Mouse (Mus musculus): ENCODE measurements around the gene Aox2. TPM values are rescaled to one million over a fixed set of nuclear protein-coding genes. Genes with fewer than 3 reads are reported as not detected.
A peak's percentile ranks its signal among the peaks of the same experiment; 100 is the strongest.

The Aox2 gene
- polyA plus RNA-seq, 1 experiment from 2014 or later = not detected

- H3K4me1 ChIP-seq = peaks cover 24% of the 10 kb centered on the region
- H3K27me3 ChIP-seq (replicated peaks) = peaks cover 13% of the 10 kb centered on the region; the same call in 1 of the 2 replicates
- peak overlapping the region; percentile 49 for H3K4me2 ChIP-seq
- H3K4me3 ChIP-seq = peak overlapping the region; percentile 29
- H3K9ac ChIP-seq = peak overlapping the region; percentile 12; the same call in 1 of the 2 replicates
- H3K9me3 ChIP-seq = no peaks in the 10 kb centered on the region
- WGBS = 36% methylated on average over 16 of the region's 16 CpGs
- no peaks in the 10 kb centered on the region for H3K36me3 ChIP-seq
- no peak overlapping the region for H3K27ac ChIP-seq (replicated peaks)
- no peak for ATAC-seq (ENCODE audit: extremely low read depth, insufficient number of reproducible peaks, low FRiP score, low TSS enrichment)
These were observed 11.8 kb downstream of the Aox2 start for GRCm38 (mm10) chr1:58289863-58290469.

- Histone ChIP-seq H3K9me3 (no peaks in the 10 kb centered on the region), H3K4me2 (no peak overlapping the region), H3K4me3 (no peak overlapping the region), H3K27ac (replicated peaks) (no peak overlapping the region), H3K27me3 (replicated peaks) (peaks cover 8% of the 10 kb centered on the region; the same call in 1 of the 2 replicates), H3K36me3 (no peaks in the 10 kb centered on the region), H3K4me1 (peaks cover 24% of the 10 kb centered on the region), H3K9ac (no peak overlapping the region)
- 44% methylated on average over 13 of the region's 13 CpGs for WGBS
- ATAC-seq (ENCODE audit: extremely low read depth, insufficient number of reproducible peaks, low FRiP score, low TSS enrichment) = no peak
These were observed 13.5 kb downstream of the Aox2 start for GRCm38 (mm10) chr1:58291394-58292300.

- H3K4me2 ChIP-seq = no peak overlapping the region
- 68% methylated on average over 5 of the region's 5 CpGs for WGBS
- H3K27ac ChIP-seq (replicated peaks) = no peak overlapping the region
- no peak overlapping the region for H3K4me3 ChIP-seq
- no peak for ATAC-seq (ENCODE audit: extremely low read depth, insufficient number of reproducible peaks, low FRiP score, low TSS enrichment)
- no peaks in the 10 kb centered on the region for H3K9me3 ChIP-seq
- H3K4me1 ChIP-seq = peaks cover 22% of the 10 kb centered on the region
- H3K9ac ChIP-seq = no peak overlapping the region
- H3K27me3 ChIP-seq (replicated peaks) = peaks cover 5% of the 10 kb centered on the region; the same call in 1 of the 2 replicates
- H3K36me3 ChIP-seq = no peaks in the 10 kb centered on the region
These were observed 16.6 kb downstream of the Aox2 start for GRCm38 (mm10) chr1:58294730-58295129.

GRCm38 (mm10) chr1:58296278-58296677 lies 18.2 kb downstream of the Aox2 start:
- Histone ChIP-seq H3K4me3 (no peak overlapping the region), H3K4me2 (no peak overlapping the region), H3K9me3 (no peaks in the 10 kb centered on the region), H3K27ac (replicated peaks) (no peak overlapping the region), H3K36me3 (no peaks in the 10 kb centered on the region), H3K27me3 (replicated peaks) (peaks cover 5% of the 10 kb centered on the region; the same call in 1 of the 2 replicates), H3K4me1 (peaks cover 12% of the 10 kb centered on the region), H3K9ac (no peak overlapping the region)
- WGBS = 9% methylated on average over 7 of the region's 7 CpGs
- ATAC-seq (ENCODE audit: extremely low read depth, insufficient number of reproducible peaks, low FRiP score, low TSS enrichment) = no peak

GRCm38 (mm10) chr1:58296821-58297220 lies 18.7 kb downstream of the Aox2 start:
- Histone ChIP-seq H3K4me2 (no peak overlapping the region), H3K27ac (replicated peaks) (no peak overlapping the region), H3K9me3 (no peaks in the 10 kb centered on the region), H3K4me1 (peaks cover 7% of the 10 kb centered on the region; the same call in 1 of the 2 replicates), H3K36me3 (no peaks in the 10 kb centered on the region), H3K9ac (no peak overlapping the region), H3K4me3 (no peak overlapping the region), H3K27me3 (replicated peaks) (peaks cover 5% of the 10 kb centered on the region; the same call in 1 of the 2 replicates)
- 51% methylated on average over 4 of the region's 4 CpGs for WGBS
- no peak for ATAC-seq (ENCODE audit: extremely low read depth, insufficient number of reproducible peaks, low FRiP score, low TSS enrichment)

- Histone ChIP-seq H3K9me3 (no peaks in the 10 kb centered on the region), H3K9ac (no peak overlapping the region), H3K4me1 (peaks cover 4% of the 10 kb centered on the region), H3K4me3 (no peak overlapping the region), H3K27ac (replicated peaks) (no peak overlapping the region), H3K4me2 (no peak overlapping the region), H3K36me3 (no peaks in the 10 kb centered on the region), H3K27me3 (replicated peaks) (peaks cover 4% of the 10 kb centered on the region; the same call in 1 of the 2 replicates)
- WGBS = 57% methylated on average over 6 of the region's 6 CpGs
- ATAC-seq (ENCODE audit: extremely low read depth, insufficient number of reproducible peaks, low FRiP score, low TSS enrichment) = no peak
These were observed 20.2 kb downstream of the Aox2 start for GRCm38 (mm10) chr1:58298347-58298746.

GRCm38 (mm10) chr1:58301073-58301472 lies 22.9 kb downstream of the Aox2 start:
- H3K4me3 ChIP-seq = no peak overlapping the region
- no peaks in the 10 kb centered on the region for H3K36me3 ChIP-seq
- no peak overlapping the region for H3K9ac ChIP-seq
- H3K27ac ChIP-seq (replicated peaks) = no peak overlapping the region
- no peaks in the 10 kb centered on the region for H3K27me3 ChIP-seq (replicated peaks)
- WGBS = 85% methylated on average over 7 of the region's 7 CpGs
- no peak overlapping the region for H3K4me2 ChIP-seq
- no peak for ATAC-seq (ENCODE audit: extremely low read depth, insufficient number of reproducible peaks, low FRiP score, low TSS enrichment)
- no peaks in the 10 kb centered on the region for H3K9me3 ChIP-seq
- H3K4me1 ChIP-seq = peaks cover 18% of the 10 kb centered on the region

GRCm38 (mm10) chr1:58302015-58302414 lies 23.9 kb downstream of the Aox2 start:
- Histone ChIP-seq H3K9ac (no peak overlapping the region), H3K27ac (replicated peaks) (no peak overlapping the region), H3K4me2 (no peak overlapping the region), H3K4me3 (no peak overlapping the region), H3K36me3 (no peaks in the 10 kb centered on the region), H3K4me1 (peaks cover 21% of the 10 kb centered on the region), H3K9me3 (no peaks in the 10 kb centered on the region), H3K27me3 (replicated peaks) (no peaks in the 10 kb centered on the region)
- ATAC-seq (ENCODE audit: extremely low read depth, insufficient number of reproducible peaks, low FRiP score, low TSS enrichment) = no peak
- 72% methylated on average over 6 of the region's 6 CpGs for WGBS

- 53% methylated on average over 6 of the region's 6 CpGs for WGBS
These were observed 24.9 kb downstream of the Aox2 start for GRCm38 (mm10) chr1:58303009-58303408.

GRCm38 (mm10) chr1:58303726-58304125 lies 25.6 kb downstream of the Aox2 start:
- ATAC-seq (ENCODE audit: extremely low read depth, insufficient number of reproducible peaks, low FRiP score, low TSS enrichment) = no peak
- no peak overlapping the region for H3K9ac ChIP-seq
- no peak overlapping the region for H3K4me2 ChIP-seq
- no peak overlapping the region for H3K27ac ChIP-seq (replicated peaks)
- 67% methylated on average over 4 of the region's 4 CpGs for WGBS
- H3K4me1 ChIP-seq = peaks cover 21% of the 10 kb centered on the region
- H3K36me3 ChIP-seq = no peaks in the 10 kb centered on the region
- no peaks in the 10 kb centered on the region for H3K9me3 ChIP-seq
- no peak overlapping the region for H3K4me3 ChIP-seq
- H3K27me3 ChIP-seq (replicated peaks) = 0 out of 2 replicates have a peak, but pooled peaks cover 4% of the 10 kb centered on the region

More at GRCm38 (mm10) chr1:58303009-58303408, 24.9 kb downstream of the Aox2 start:
- H3K27ac ChIP-seq (replicated peaks) = no peak overlapping the region
- H3K36me3 ChIP-seq = no peaks in the 10 kb centered on the region
- H3K4me3 ChIP-seq = no peak overlapping the region
- peaks cover 21% of the 10 kb centered on the region for H3K4me1 ChIP-seq
- H3K9me3 ChIP-seq = no peaks in the 10 kb centered on the region
- ATAC-seq (ENCODE audit: extremely low read depth, insufficient number of reproducible peaks, low FRiP score, low TSS enrichment) = no peak
- H3K9ac ChIP-seq = no peak overlapping the region
- H3K27me3 ChIP-seq (replicated peaks) = 0 out of 2 replicates have a peak, but pooled peaks cover 4% of the 10 kb centered on the region
- no peak overlapping the region for H3K4me2 ChIP-seq

GRCm38 (mm10) chr1:58304296-58304695 lies 26.2 kb downstream of the Aox2 start:
- Histone ChIP-seq H3K27ac (replicated peaks) (no peak overlapping the region), H3K4me1 (peaks cover 21% of the 10 kb centered on the region), H3K27me3 (replicated peaks) (0 out of 2 replicates have a peak, but pooled peaks cover 4% of the 10 kb centered on the region), H3K4me2 (no peak overlapping the region), H3K4me3 (no peak overlapping the region), H3K36me3 (no peaks in the 10 kb centered on the region), H3K9me3 (no peaks in the 10 kb centered on the region), H3K9ac (no peak overlapping the region)
- WGBS = 54% methylated on average over 12 of the region's 12 CpGs
- ATAC-seq (ENCODE audit: extremely low read depth, insufficient number of reproducible peaks, low FRiP score, low TSS enrichment) = no peak

Measured in heart, embryonic 13.5 days (tissue).